Mouse (Mus musculus) CH12.LX (cell line): ENCODE data around the gene Pamr1.

Source experiments
- CHD1 ChIP-seq: IDR thresholded peaks from 2 replicates; pipeline ENCODE4 v1.6.1; 2012; ENCODE audit warnings: low read depth, low read length, improper control_type of control experiment, inconsistent platforms
- CTCF ChIP-seq, 2 experiments: IDR thresholded peaks in 1 of 2; conservative IDR thresholded peaks in 1 of 2; 2 replicates each; pipeline ENCODE4 v1.5.1; 2011 to 2012; ENCODE audit warnings: low read depth in 2 of 2, low read length in 2 of 2, improper control_type of control experiment in 1 of 2, inconsistent platforms in 1 of 2, mild to moderate bottlenecking in 1 of 2, moderate library complexity in 1 of 2
- MAX ChIP-seq: IDR thresholded peaks from 2 replicates; pipeline ENCODE4 v1.6.1; 2011; ENCODE audit warnings: low read length, improper control_type of control experiment
- POLR2A ChIP-seq: IDR thresholded peaks from 2 replicates; pipeline ENCODE4 v1.6.1; 2011; ENCODE audit warnings: low read depth, mild to moderate bottlenecking, improper control_type of control experiment, low read length
- POLR2AphosphoS2 ChIP-seq: IDR thresholded peaks from 2 replicates; pipeline ENCODE4 v1.6.1; 2011; ENCODE audit warnings: low read depth, low read length, improper control_type of control experiment
- RCOR1 ChIP-seq: conservative IDR thresholded peaks from 2 replicates; pipeline ENCODE4 v1.6.1; 2012; ENCODE audit warnings: low read depth, mild to moderate bottlenecking, inconsistent platforms, low read length, improper control_type of control experiment
- USF1 ChIP-seq: IDR thresholded peaks from 2 replicates; pipeline ENCODE4 v1.6.1; 2014; ENCODE audit warnings: low read depth, mild to moderate bottlenecking, inconsistent platforms, low read length, improper control_type of control experiment

GRCm38 (mm10) chr2:102667981-102668380 is 118.2 kb downstream of the Pamr1 start:
- no peak for TF ChIP-seq USF1
- TF ChIP-seq POLR2A: no peak
- no peak for TF ChIP-seq CTCF (conservative IDR thresholded peaks at IDR 0.05 in 1 of 2, IDR thresholded peaks at IDR 0.05 in 1 of 2; ENCODE audit: low read depth in 2 of 2, low read length in 2 of 2)
- TF ChIP-seq POLR2AphosphoS2: no peak
- no peak for TF ChIP-seq RCOR1
- TF ChIP-seq CHD1: no peak
- TF ChIP-seq MAX: no peak
